Mouse (Mus musculus): ENCODE data around the gene Tmem234. TPM values are rescaled to one million over a fixed set of nuclear protein-coding genes. Genes with fewer than 3 reads are reported as not detected.
A peak's percentile ranks its signal among the peaks of the same experiment; 100 is the strongest.

The Tmem234 gene
- polyA plus RNA-seq, 1 experiment = 94.0 TPM

GRCm38 (mm10) chr4:129584370-129584769 is 16.1 kb upstream of the Tmem234 start:
- peak overlapping the region; percentile 9 for H3K27ac ChIP-seq (ENCODE audit: insufficient read depth, low read length)
- no peaks in the 10 kb centered on the region for H3K27me3 ChIP-seq (ENCODE audit: control insufficient read depth, insufficient read depth, low read length, poor library complexity, severe bottlenecking)
- no peak overlapping the region for H3K4me3 ChIP-seq (ENCODE audit: low read depth, low read length)
- H3K9ac ChIP-seq (ENCODE audit: low read depth, poor library complexity, severe bottlenecking) = peak overlapping the region; percentile 55
- H3K9me3 ChIP-seq (replicated peaks; ENCODE audit: control insufficient read depth, insufficient read depth, low read length, poor library complexity, severe bottlenecking) = no peaks in the 10 kb centered on the region
- no peaks in the 10 kb centered on the region for H3K36me3 ChIP-seq (ENCODE audit: control insufficient read depth, insufficient read depth, low read length, poor library complexity, severe bottlenecking)
- no peak for TF ChIP-seq POLR2A (IDR thresholded peaks at IDR 0.05; ENCODE audit: insufficient read depth, low read length)
- no peak for TF ChIP-seq CTCF (IDR thresholded peaks at IDR 0.05; ENCODE audit: low read depth, low read length)
- no peak for TF ChIP-seq EP300 (IDR thresholded peaks at IDR 0.05; ENCODE audit: insufficient read depth, low read depth, low read length)
- peaks cover 2% of the 10 kb centered on the region for H3K4me1 ChIP-seq (ENCODE audit: control insufficient read depth, insufficient read depth, low read length)

- peak overlapping the region; percentile 54 for H3K4me3 ChIP-seq (ENCODE audit: low read depth, low read length)
Observed at GRCm38 (mm10) chr4:129584884-129585608, 15.4 kb upstream of the Tmem234 start.

GRCm38 (mm10) chr4:129585773-129586172 is 14.7 kb upstream of the Tmem234 start:
- H3K27ac ChIP-seq (ENCODE audit: insufficient read depth, low read length) = no peak overlapping the region
- H3K4me1 ChIP-seq (ENCODE audit: control insufficient read depth, insufficient read depth, low read length) = peaks cover 2% of the 10 kb centered on the region
- no peaks in the 10 kb centered on the region for H3K36me3 ChIP-seq (ENCODE audit: control insufficient read depth, insufficient read depth, low read length, poor library complexity, severe bottlenecking)
- H3K4me3 ChIP-seq (ENCODE audit: low read depth, low read length) = no peak overlapping the region
- H3K9me3 ChIP-seq (replicated peaks; ENCODE audit: control insufficient read depth, insufficient read depth, low read length, poor library complexity, severe bottlenecking) = no peaks in the 10 kb centered on the region
- TF ChIP-seq POLR2A (IDR thresholded peaks at IDR 0.05; ENCODE audit: insufficient read depth, low read length) (no peak), EP300 (IDR thresholded peaks at IDR 0.05; ENCODE audit: insufficient read depth, low read depth, low read length) (no peak), CTCF (IDR thresholded peaks at IDR 0.05; ENCODE audit: low read depth, low read length) (no peak)
- H3K27me3 ChIP-seq (ENCODE audit: control insufficient read depth, insufficient read depth, low read length, poor library complexity, severe bottlenecking) = no peaks in the 10 kb centered on the region
- peak overlapping the region; percentile 55 for H3K9ac ChIP-seq (ENCODE audit: low read depth, poor library complexity, severe bottlenecking)

More at GRCm38 (mm10) chr4:129584884-129585608, 15.4 kb upstream of the Tmem234 start:
- Histone ChIP-seq H3K27ac (ENCODE audit: insufficient read depth, low read length) (peak overlapping the region; percentile 9), H3K27me3 (ENCODE audit: control insufficient read depth, insufficient read depth, low read length, poor library complexity, severe bottlenecking) (no peaks in the 10 kb centered on the region), H3K9me3 (replicated peaks; ENCODE audit: control insufficient read depth, insufficient read depth, low read length, poor library complexity, severe bottlenecking) (no peaks in the 10 kb centered on the region), H3K4me1 (ENCODE audit: control insufficient read depth, insufficient read depth, low read length) (peaks cover 2% of the 10 kb centered on the region), H3K9ac (ENCODE audit: low read depth, poor library complexity, severe bottlenecking) (peak overlapping the region; percentile 55), H3K36me3 (ENCODE audit: control insufficient read depth, insufficient read depth, low read length, poor library complexity, severe bottlenecking) (no peaks in the 10 kb centered on the region)
- TF ChIP-seq POLR2A (IDR thresholded peaks at IDR 0.05; ENCODE audit: insufficient read depth, low read length) = no peak
- TF ChIP-seq CTCF (IDR thresholded peaks at IDR 0.05; ENCODE audit: low read depth, low read length) = peak; percentile 66

GRCm38 (mm10) chr4:129586943-129587342 is 13.5 kb upstream of the Tmem234 start:
- Histone ChIP-seq H3K27ac (ENCODE audit: insufficient read depth, low read length) (no peak overlapping the region), H3K27me3 (ENCODE audit: control insufficient read depth, insufficient read depth, low read length, poor library complexity, severe bottlenecking) (no peaks in the 10 kb centered on the region), H3K4me1 (ENCODE audit: control insufficient read depth, insufficient read depth, low read length) (peaks cover 2% of the 10 kb centered on the region), H3K36me3 (ENCODE audit: control insufficient read depth, insufficient read depth, low read length, poor library complexity, severe bottlenecking) (peaks cover 9% of the 10 kb centered on the region; the same call in 1 of the 2 replicates), H3K4me3 (ENCODE audit: low read depth, low read length) (no peak overlapping the region), H3K9ac (ENCODE audit: low read depth, poor library complexity, severe bottlenecking) (no peak overlapping the region), H3K9me3 (replicated peaks; ENCODE audit: control insufficient read depth, insufficient read depth, low read length, poor library complexity, severe bottlenecking) (no peaks in the 10 kb centered on the region)
- no peak for TF ChIP-seq POLR2A (IDR thresholded peaks at IDR 0.05; ENCODE audit: insufficient read depth, low read length)
- no peak for TF ChIP-seq EP300 (IDR thresholded peaks at IDR 0.05; ENCODE audit: insufficient read depth, low read depth, low read length)
- TF ChIP-seq CTCF (IDR thresholded peaks at IDR 0.05; ENCODE audit: low read depth, low read length) = no peak

GRCm38 (mm10) chr4:129588865-129589264 is 11.6 kb upstream of the Tmem234 start:
- H3K4me1 ChIP-seq (ENCODE audit: control insufficient read depth, insufficient read depth, low read length) = peaks cover 2% of the 10 kb centered on the region
- no peak overlapping the region for H3K9ac ChIP-seq (ENCODE audit: low read depth, poor library complexity, severe bottlenecking)
- no peak overlapping the region for H3K4me3 ChIP-seq (ENCODE audit: low read depth, low read length)
- TF ChIP-seq CTCF (IDR thresholded peaks at IDR 0.05; ENCODE audit: low read depth, low read length) (no peak), EP300 (IDR thresholded peaks at IDR 0.05; ENCODE audit: insufficient read depth, low read depth, low read length) (no peak), POLR2A (IDR thresholded peaks at IDR 0.05; ENCODE audit: insufficient read depth, low read length) (no peak)
- no peaks in the 10 kb centered on the region for H3K27me3 ChIP-seq (ENCODE audit: control insufficient read depth, insufficient read depth, low read length, poor library complexity, severe bottlenecking)
- no peaks in the 10 kb centered on the region for H3K9me3 ChIP-seq (replicated peaks; ENCODE audit: control insufficient read depth, insufficient read depth, low read length, poor library complexity, severe bottlenecking)
- no peak overlapping the region for H3K27ac ChIP-seq (ENCODE audit: insufficient read depth, low read length)
- peaks cover 27% of the 10 kb centered on the region for H3K36me3 ChIP-seq (ENCODE audit: control insufficient read depth, insufficient read depth, low read length, poor library complexity, severe bottlenecking)

- Histone ChIP-seq H3K9ac (ENCODE audit: low read depth, poor library complexity, severe bottlenecking) (no peak overlapping the region), H3K9me3 (replicated peaks; ENCODE audit: control insufficient read depth, insufficient read depth, low read length, poor library complexity, severe bottlenecking) (no peaks in the 10 kb centered on the region), H3K27ac (ENCODE audit: insufficient read depth, low read length) (peak overlapping the region; percentile 31), H3K4me3 (ENCODE audit: low read depth, low read length) (peak overlapping the region; percentile 1; the same call in 1 of the 2 replicates), H3K36me3 (ENCODE audit: control insufficient read depth, insufficient read depth, low read length, poor library complexity, severe bottlenecking) (peaks cover 13% of the 10 kb centered on the region; the same call in 1 of the 2 replicates), H3K27me3 (ENCODE audit: control insufficient read depth, insufficient read depth, low read length, poor library complexity, severe bottlenecking) (no peaks in the 10 kb centered on the region), H3K4me1 (ENCODE audit: control insufficient read depth, insufficient read depth, low read length) (peaks cover 9% of the 10 kb centered on the region)
- TF ChIP-seq EP300 (IDR thresholded peaks at IDR 0.05; ENCODE audit: insufficient read depth, low read depth, low read length) (0 out of 2 replicates have a peak, but pooled peaks have one; percentile 40), POLR2A (IDR thresholded peaks at IDR 0.05; ENCODE audit: insufficient read depth, low read length) (no peak), CTCF (IDR thresholded peaks at IDR 0.05; ENCODE audit: low read depth, low read length) (peak; percentile 98)
Observed at GRCm38 (mm10) chr4:129608426-129609025, 8.1 kb downstream of the Tmem234 start.
